Mouse (Mus musculus) yolk sac, embryonic 10.5 days (tissue): ENCODE results near the gene Ccdc57.

Experiments
- DNase-seq: peaks from one replicate; pipeline ENCODE4 v3.0.0-alpha.2; 2017; ENCODE audit warnings: low spot score

Ccdc57 gene

DNA sequence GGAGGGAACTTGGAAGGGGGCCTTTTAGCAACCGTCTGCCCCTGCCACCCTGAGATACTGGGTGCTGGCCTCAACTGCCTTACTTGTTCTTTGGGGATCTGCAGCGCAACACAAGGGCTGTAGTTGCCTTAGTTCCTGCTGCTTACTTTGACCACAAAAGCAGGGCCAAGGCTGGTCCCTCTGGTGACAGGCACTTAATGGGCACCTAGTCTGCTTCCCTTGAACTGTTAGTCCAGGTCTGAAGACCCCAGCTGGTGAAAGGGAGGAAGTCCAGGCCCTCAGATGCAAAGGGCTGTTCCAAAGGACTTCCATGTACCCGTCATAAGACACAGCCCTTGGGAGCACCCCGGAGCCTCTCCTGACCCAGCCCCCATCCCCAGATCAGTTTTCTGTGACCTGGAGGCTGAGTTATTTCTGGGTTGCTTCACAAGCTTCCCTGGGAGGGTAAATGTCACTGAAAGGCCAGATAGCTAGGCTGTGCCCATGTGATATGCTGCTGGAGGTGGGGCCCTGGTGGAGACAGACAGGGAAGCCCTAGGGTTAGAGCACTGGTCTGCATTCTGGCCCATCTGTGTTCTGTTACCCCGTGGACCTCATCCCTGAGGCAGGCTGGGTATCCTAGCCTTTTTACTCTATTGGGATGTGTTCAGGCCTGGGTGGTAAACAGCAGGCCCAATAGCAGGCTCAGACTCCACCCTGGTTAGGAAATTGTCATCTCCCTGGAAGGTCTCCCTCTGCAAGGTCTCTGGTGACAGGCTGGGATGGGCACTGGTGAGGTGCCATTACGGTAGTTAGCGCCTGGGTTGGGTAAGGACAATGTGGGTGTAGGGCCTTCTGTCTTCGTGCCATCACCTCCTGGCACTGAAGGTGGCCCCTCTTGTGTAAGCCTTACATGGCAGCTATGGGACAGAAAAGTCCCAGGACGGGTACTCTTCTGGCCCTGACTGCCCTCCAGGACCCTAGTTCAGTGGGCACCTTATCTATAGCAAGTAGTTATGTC lies 19.4 kb upstream of the Ccdc57 start:
- no peak for DNase-seq

DNA sequence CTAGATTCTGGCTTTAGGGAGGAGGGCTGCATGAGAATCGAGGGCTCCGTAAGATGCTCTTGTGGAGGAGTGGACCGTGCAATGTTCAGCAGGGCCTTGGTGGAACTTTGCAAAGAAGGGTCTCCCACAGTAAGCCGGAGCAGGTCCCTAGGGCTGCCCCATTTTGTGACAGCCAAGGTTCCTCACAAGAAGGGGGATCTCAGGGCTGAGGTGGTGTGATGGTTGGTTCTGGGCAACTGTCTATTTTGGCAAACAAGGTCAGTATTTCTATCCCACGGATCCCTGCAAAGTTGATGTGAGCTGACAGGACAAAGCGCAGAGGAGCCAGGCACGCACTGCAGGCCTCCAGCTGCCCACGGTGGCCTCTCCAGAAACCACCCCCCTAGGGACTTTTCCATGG lies 18.6 kb upstream of the Ccdc57 start:
- no peak for DNase-seq

DNA sequence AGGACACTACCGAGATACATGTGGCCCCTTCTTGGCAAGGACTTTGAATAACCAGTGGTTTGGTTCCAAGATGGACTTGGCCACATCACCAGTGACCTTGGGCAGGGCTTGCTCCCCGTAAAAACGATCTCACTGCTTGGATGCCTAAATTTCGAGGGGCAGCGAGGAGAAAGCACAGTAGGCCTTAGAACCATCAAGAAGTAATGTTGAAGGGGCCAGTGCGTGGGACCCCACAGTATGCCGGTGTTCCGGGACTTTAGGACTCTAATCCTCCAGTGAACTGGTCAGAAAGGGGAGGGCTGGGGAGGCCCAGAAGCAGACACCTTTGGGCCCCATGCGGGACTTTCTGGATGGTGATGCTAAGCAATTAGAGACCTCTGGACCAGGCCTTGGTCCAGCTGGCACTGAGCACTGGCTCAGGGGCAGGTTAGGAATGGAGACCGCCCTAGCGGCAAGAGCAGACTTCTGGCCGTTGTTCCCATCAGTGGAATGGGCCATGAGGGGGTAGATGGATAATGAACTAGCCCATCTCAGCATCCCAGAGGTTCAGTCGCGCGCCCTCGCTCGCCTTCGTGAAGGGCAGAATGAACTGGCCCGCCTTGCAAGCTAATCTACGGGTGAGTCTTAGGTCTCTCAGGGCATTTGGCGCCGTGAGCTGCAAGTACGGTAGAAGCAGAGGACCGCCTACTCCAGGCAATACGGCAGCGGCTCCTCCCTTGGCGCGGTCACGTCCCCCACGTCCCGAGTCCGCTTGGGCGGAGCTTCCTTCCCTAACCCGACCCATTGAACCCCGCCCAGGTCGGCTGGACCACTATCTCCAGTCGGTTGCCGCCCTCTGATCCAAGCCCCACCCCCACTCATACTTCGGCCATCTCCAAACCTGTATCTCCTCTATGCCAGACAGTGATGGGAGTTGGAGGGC lies 17.9 kb upstream of the Ccdc57 start:
- DNase-seq = peak; percentile 97

DNA sequence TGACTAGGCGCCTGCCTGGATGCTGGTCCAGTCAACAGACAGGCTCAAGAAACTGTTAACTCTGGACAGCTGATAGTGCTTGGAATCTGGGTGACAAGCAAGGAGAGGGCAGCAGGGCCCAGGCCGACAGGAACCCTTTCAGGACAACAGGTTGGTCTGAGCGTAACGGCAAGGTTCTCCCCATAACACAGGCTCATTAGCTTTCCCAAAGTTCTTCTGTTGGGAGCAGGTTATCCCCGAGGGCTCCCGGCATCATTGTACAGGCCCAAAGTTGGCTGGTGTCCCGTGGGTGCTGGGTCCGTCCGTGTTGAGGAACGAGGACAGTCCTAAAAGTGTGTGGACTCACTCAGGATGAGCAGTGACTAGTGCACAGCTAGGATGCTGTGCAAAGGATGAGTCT lies 17.2 kb upstream of the Ccdc57 start:
- DNase-seq = no peak

DNA sequence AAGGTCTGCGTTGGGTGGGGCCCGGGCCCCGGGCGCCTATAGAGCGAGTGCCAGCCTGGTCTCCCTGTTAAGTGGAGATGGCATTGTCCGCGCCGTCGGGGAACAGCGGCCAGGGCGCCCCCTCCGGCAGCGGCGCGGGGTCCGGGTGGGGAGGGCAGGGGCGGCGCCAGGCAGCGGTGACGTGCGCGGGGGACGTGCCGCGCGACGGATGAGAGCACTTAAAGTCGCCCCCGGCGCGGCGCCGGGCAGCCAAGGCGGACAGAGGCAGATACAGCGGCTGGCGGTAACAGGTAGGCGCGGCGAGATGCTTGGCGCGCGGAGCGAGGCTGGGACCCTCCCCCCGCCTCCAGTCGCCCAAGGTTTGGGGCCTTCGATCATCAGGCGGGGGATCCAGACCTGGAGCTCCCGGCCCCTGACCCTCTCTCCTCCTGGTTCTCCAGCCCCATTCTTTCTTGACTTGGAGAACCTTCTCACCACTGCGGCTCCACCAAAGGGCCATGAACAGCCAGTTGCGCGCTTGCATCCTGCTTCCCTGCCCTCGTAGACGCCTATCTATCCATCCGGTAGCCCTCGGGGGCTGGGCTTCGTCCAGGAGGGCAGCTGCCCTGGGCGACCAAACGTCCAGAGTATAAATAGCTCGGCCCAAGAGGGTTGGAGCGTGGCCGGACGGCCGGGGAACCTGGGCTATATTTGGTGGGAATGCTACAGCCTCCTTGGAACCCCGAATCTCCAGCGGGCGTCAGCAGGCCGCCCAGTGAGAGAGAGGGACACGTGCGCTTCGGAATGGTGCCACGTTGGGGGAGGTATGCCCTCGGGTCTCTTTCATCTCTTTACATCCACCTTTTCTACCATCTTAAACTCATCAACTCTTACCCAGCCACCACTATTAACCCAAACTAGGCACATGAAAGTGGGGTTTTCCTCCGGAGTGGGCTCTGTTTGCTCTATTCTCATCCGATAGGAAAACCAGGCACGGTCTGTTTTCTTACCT lies 16.5 kb upstream of the Ccdc57 start:
- DNase-seq = peak; percentile 58

DNA sequence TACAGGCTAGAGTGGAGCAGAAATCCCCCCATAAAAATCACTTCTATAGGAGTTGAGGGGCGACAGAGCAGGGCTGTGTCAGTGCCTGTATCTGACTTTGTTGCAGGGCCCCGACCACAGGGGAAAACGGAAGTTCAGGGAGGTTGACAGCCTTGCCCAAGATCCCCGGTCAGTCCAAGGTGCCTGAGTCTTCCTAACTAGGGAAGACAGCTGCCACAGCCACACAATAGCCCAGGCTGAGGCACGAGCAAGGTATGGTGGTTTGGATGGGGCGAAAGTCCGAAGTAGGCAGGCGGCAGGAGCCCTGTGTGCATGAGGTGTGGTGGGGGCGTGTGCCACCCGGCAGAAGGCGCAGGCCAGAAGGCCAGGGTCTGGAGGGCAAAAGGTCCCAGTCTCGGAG lies 15.7 kb upstream of the Ccdc57 start, which contains the start of gene Slc16a3:
Gene Slc16a3 (plus strand): TSS at position 153 of the 400 bp plus-strand sequence.
- DNase-seq = no peak

DNA sequence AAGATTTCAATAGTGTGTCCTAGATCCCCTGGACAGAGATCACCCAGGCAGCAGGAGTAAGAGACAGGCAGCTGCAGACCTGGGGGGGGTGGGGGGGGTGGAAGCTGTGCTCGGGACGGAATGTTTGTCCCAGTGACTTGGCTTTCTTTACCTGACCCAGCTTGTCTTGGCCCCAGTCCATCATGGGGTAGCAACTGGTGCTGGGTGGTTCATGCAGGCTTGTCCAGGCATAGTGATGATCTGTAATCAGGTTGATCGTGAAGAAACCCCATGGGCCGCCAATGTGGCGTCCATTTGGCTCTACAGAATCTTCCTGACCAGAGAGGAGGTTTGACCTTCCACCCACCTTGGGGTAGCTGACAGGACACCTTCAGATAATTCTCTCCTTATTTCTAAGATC lies 13.3 kb upstream of the Ccdc57 start:
- no peak for DNase-seq

DNA sequence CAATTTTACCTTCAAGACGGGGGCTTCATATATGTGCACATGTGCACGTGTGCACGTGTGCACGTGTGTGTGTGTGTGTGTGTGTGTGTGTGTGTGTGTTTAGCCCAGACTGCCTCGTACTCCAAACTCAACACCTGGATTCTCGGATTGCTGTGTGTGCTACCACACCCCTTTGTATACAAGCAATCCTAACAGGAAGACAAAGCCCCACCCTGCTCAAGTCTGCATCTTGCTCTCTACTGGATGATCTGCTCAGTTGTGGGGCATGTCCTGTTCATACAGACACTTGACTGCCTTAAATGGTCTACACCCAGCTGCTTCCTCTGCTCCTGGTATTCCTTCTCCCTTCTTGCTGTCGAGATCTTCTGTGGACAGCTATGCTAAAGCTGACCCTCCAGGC lies 12.6 kb upstream of the Ccdc57 start:
- DNase-seq = no peak

DNA sequence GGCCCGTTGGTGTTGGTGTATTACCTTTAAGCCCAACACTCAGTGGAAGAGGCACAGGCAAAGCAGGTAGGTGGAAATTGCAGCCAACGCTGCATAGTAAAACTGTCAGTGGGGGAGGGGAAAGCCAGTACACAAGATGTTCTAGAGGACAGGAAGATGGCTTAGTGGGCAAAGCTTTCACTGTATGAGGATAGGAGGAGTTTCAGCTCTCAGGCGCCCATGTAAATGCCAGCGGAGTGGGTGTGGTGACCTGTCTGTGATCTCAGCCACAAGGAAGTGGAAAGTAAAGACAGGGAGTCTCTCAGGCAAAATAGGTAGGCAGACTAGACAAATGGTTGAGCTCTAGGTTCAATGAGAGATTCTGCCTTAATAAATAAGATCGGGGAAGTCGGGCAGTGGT lies 8.3 kb upstream of the Ccdc57 start:
- DNase-seq = no peak

DNA sequence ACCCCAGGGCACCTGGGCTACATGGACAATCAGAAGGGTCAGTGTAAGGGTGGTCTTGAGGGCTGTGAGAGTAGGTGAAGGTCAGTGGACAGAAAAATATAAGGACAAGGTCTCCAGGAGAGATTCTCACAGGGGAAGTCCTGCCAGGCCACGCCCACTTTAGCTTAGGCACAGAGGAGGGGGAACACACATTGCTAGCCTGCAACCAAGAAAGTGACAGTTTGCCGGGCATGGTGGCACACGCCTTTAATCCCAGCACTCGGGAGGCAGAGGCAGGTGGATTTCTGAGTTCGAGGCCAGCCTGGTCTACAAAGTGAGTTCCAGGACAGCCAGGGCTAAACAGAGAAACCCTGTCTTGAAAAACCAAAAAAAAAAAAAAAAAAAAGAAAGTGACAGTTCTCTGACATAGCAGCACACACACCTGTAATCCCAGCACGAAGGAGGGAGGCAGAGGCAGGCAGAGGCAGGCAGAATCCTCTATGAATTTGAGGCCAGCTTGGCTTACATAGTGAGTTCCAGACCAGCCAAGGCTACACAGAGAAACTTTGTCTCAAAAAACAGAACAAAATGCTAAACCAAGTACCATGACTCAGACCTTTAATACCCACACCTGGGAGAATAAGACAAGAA lies 7.2 kb upstream of the Ccdc57 start:
- DNase-seq = no peak

DNA sequence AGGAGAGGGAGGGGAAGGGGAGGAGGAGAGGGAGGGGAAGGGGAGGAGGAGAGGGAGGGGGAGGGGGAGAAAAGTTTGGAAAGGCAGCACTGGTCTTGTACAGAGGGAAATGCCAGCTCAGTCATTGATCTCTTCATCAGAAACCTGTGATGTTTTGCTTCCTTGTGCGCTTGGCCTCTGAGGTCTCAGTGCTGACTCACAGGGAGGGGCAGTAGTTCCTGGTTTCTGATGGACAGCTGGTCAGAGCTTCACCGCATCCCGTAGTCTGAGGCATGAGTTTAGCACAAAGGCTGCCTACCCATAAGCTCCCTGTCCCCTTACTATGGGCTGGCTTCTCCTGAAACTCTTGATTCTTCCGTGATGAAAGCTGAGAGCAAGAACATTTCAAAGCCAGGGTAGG lies 6.1 kb upstream of the Ccdc57 start:
- DNase-seq = peak; percentile 39

DNA sequence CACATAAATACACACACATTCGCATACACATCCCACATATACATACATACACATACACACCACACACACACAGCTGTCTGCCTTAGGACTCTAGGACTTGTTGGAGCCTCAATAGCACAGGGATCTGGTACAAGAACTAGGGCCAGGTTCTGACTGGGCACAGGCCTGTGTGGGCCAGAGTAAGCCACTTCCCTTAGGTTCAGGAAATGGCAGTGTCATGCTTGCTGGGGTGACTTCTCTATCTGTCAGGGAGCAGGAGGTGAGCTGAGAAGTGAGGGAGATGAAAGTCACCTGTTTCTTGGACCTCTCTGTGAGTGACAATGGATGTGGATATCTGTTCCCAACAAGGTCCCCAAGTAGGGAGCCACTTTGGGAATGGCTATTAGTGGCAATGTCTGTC lies 5.3 kb upstream of the Ccdc57 start:
- no peak for DNase-seq

DNA sequence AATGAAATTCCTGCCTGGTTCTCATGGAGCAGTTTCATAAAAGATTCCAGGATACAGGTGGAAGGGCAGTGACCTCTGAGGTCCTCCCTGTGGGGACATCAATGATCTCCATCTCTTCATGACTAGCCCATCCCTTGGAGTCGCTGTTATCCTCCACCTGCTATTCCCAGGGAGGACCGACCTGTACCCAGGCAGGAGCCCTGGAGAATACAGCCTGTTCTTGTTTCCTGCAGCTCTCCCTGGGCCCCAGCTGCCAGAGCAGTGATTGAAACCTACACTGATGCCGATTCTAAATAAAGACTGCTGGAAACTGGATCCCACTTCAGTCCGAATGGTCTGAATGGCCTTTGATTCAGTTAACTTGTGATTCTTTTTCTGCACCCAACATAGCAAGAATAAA lies 1.2 kb downstream of the Ccdc57 start:
- no peak for DNase-seq

DNA sequence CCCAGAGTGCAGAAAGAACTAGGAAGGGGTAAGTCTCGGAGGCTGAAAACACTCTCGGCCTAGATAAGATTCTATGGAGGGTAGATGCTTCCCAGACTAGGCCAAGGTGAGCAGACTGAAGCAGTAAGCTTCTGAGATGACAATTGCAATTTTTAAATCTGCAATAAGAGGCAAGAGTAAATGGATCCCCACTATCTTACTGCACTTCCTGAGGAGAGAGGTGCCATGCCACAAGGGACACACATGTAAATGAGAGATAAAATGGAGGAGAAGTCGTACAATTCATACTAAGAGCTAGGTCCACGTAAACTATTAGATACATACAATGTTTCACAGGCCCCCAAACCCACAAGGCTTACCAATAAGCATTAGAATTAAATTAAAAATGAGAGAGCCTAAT lies 4.2 kb downstream of the Ccdc57 start:
- no peak for DNase-seq

DNA sequence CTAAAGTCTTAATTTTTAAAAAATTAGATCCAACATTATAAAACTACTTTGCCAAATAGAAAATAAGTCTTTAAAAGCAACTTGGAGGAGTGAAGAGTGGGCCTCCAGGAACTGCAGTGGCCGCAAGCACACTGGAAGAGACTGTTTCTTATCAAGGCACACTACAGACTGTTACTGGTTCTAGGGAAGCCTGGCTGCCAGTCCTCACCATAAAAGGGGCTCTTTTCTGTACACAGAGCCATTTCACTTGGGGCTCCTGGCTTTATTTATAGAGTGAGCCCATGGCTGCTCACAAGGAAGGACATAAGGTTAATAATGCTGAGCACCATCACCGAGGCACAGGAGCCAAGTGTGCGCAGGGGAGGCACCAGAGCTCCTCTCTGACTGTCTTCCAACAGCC lies 10.1 kb downstream of the Ccdc57 start:
- DNase-seq = no peak

DNA sequence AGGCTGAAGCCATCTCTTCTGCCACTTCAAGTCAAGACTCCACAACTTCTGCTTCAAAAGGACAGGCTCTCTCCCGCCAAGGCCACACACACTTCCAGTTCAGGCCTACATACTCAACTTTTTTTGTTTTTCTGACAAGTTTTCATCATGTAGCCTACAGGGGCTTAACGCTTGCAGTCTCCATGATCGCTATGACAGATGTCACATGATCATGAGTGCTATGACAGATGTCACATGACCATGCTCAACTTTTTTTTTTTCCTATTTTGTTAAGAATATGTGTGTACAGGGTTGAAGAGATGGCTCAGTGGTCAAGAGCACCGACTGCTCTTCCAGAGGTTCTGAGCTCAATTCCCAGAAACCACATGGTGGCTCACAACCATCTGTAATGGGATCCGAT lies 14.9 kb downstream of the Ccdc57 start:
- no peak for DNase-seq

DNA sequence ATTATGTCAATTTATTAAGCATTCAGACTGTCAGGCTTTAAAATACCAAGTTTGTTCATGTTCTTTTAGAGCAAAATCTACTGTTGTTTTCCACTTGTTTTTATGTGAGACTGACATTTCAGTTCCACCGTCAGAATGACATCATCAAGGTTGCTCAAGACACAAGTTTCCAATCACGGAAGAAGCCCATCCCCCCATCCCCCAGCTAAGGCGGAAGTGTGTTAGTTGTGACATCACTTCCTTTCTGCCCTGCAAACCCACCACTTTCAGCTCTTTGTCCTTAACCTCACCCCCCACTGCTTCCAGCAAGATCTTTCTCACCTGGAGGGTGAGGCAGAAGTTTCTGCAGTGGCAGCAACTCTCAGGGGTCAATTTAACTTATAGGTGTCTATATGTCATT lies 16.2 kb downstream of the Ccdc57 start:
- DNase-seq = no peak

DNA sequence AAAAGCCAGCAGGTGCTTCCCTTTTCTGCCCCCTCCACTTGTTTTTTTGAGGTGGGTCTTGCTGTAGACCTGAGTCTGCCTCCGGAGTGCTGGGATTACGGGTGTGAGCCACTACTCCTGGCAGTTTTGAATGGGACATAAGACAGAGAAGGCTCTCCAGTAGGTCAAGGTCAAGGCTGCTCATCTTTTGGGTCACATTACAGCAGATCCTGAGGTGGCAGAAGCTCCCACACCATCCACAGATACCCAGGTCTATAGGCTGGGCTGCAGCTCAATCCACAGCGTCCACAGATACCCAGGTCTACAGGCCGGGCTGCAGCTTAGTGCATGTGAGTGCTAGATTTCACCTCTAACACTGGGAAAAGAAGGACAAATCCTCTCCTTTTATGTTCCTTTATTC lies 18.9 kb downstream of the Ccdc57 start:
- DNase-seq = no peak

DNA sequence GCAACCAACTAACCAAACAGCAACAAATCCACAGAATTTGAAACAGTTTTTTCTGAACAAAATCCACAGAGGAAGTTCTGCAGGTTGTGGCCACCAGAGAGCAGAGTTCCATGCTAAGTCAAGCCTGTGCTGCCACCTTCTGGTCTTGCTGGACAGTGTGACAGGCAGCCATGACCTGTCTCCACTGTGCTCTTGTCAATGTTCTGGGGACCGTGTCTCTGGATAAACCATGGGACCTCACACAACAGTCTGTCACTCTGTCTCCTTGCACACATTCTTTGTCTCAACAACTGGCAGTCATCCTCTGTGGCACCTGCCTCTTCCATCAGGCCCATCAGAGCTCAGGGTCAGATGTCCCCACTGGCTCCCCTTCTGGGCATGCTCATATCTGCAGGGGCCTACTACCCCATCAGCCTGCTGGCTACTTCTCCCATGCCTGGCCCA lies 27.2 kb downstream of the Ccdc57 start:
- peak; percentile 67 for DNase-seq

DNA sequence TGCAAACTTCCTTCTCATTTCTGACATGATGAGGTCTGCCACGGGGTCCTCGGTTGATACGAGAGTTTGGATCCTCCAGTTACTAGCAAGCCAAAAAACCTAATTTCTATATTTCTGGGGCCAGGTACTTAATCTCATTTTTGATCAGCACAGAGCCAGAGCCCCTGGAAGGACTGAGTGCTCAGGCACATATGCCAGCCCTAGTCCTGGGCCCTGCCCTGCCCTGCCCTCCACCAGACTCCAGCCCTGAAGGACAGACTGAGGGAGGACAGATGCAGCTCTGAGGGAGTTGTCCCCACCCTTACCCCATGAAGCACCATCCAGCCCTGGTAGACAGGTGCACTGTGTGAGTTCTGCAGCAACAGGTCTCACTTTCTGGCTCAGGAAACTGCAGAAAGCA lies 28.1 kb downstream of the Ccdc57 start:
- DNase-seq = no peak
